Mouse (Mus musculus) urinary bladder, postnatal 36 days (tissue): ENCODE measurements around the gene Rpl11.
A peak's percentile ranks its signal among the peaks of the same experiment; 100 is the strongest.
"Not testable (repeated sequence)": the region's sequence is repeated elsewhere in the genome, so short reads cannot be mapped to it uniquely, and the experiment has no call there.

Experiments
- DNase-seq, 2 experiments: peaks; one replicate each; pipeline ENCODE4 v3.0.0; 2022; ENCODE audit warnings: low spot score in 2 of 2, mixed read lengths in 1 of 2

Gene Rpl11

DNA sequence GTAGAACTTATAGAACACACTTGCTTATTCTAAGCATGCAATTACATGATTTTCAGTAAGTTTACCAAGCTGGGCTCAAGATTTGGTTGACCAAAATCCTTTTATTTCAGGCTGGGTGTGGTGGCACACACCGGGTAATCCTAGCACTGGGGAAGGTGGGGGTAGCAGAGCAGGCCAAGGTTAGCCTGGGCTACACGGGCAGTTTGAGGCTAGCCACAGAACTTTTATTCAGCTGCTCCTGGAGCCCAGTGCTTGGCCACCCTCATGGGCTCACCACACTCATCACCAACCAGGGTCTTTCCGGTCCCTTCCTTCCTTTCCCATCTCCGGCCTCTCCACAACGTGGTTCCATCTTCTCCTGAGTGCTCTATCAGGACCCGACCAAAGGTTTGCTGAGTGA is 17.4 kb upstream of the Rpl11 start:
- DNase-seq, result no peak

DNA sequence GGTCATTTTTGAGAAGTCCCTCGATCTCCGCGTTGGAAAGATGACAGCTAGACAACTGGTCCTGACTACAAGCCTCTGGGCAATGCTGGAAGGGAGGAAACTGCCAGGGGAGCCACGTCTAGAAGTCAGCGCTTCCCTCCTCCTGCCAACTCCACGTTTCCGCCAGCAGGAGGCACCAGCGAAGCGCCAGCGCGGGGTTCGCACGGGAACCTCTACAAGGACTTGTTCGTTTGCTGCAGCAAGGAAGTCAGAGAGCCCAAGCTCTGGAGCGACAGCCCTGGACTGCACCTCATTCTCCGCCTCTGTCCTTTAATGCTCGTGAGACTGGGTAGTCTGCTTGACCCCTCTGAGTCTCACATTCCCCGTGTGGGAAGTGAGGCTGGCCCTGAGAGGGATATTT is 16.7 kb upstream of the Rpl11 start:
- DNase-seq, result peak; percentile 77 to 87

GRCm38 (mm10) chr4:136069313-136069712 is 16.1 kb upstream of the Rpl11 start:
- no peak for DNase-seq

DNA sequence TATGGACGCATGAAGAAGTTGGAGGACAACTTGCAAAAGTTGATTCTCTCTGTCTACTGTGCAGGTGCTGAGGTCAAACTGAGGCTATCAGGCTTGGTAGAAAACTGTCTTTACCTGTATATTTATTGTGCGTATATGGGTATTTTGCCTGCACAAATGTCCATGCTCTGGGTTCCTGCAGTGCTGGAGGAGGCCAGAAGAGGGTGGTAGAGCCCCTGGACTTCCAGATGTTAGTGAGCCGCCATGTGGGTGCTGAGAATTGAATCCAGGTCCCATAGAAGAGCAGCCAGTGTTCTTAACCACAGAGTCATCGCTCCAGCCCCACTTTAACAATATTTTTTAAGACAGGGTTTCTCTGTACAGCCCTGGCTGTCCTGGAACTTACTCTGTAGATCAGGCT is 9.9 kb upstream of the Rpl11 start:
- no peak for DNase-seq

DNA sequence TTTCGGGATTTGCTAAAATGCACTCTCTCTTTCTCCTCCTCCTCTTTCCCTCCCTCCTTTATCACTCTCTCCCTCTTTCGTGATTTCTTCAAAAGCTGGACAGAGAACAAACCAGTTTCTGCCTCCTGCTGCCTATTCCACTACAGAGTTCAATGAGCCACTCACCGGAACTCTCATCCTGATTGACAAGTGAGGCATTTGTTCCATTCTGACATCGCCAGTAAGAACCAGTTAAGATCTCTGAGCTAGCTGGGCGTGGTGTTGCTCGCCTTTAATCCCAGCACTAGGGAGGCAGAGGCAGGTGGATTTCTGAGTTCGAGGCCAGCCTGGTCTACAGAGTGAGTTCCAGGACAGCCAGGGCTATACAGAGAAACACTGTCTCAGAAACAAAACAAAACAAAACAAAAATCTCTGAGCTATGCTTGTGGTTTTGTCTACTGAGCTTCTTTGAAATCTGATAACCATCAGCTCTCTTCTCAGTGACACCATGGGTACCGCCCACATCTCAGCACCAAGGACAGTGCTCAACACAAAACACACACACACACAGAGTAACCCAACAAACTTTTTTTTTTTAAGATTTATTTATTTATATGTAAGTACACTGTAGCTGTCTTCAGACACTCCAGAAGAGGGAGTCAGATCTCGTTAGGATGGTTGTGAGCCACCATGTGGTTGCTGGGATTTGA is 6.7 kb upstream of the Rpl11 start:
- not testable (repeated sequence) for DNase-seq

- no peak for DNase-seq
These were observed 4.7 kb upstream of the Rpl11 start for GRCm38 (mm10) chr4:136057916-136058315.

- DNase-seq, result no peak
These were observed 2.8 kb upstream of the Rpl11 start for GRCm38 (mm10) chr4:136056030-136056429.

DNA sequence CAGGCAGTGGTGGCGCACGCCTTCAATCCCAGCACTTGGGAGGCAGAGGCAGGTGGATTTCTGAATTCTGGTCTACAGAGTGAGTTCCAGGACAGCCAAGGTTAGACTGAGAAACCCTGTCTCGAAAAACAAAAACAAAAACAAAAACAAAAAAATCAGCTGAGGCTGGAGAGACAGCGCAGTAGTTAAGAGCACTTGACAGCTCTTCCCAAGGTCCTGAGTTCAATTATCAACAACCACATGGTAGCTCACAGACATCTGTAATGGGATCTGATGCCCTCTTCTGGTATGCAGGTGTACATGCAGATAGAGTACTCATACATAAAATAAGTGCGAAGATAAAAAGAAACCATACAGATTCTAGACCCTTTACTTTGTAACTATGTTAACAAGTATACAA is 615 bp upstream of the Rpl11 start:
- no peak for DNase-seq

DNA sequence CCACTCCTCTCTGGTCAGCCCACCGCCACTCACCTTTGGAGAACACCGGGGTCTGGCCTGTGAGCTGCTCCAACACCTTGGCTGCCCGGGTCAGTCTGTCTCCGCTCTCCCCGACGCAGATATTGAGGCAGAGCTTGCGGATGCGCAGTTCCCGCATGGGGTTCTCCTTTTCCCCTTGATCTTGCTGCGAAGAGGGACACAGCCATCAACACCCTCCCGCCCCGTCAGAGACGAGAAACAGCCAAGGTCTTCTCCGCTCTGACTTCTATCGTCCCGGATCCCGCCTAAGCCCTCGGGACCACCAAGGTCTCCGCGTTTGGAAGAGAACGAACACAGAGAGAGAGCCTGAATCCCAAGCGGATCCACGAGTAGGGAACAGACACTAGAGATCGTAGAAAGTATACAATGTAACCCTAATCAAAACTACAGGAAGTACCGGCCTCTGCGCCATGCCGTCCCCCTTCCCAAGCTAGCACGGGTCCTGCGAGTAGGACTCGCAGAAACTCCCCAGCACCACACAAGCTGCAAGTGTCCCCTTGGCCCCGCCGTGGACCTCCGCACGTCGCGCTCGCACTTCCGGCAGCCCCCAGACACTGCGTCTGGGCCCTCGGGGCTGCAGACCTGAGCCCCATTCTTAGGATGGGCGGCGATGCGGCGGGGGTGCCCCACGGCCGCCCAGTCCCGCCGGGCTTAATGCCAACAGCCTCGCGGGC is 538 bp downstream of the Rpl11 start:
- DNase-seq, result no peak

DNA sequence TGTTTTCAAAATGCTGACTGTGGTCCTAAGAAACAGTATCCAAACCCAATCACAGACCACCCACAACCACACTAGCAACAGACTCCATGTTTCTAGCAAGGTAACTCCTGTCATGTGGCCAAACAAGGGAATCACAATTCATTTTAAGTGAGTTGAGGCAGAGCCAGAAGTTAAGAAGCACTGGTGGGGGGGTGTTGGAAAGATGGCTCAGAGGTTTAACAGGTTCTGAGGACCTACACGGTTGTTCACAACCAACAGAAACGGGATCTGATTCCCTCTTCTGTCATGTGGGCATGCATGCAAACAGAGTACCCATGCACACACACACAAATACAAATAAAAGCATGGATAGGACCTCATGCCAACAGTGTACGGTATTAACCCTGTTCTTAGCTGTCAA is 1.2 kb downstream of the Rpl11 start:
- DNase-seq, result no peak

DNA sequence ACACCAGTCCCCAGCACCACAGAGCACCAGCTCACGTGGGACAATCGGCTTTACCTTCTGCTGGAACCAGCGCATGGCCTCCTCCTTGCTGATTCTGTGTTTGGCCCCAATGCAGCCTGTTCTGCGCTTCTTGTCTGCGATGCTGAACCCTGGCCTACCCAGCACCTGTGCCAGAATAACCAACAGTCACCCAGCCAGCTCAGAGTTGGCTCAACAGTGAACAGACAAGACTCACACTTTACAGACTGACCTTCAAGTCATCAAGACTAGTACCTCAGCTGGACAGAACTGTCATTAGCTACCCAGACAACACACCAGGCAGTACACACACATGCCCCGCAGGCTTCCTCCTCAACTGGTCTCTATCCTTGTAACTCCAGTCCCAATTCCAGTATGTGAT is 3.0 kb downstream of the Rpl11 start:
- no peak for DNase-seq

DNA sequence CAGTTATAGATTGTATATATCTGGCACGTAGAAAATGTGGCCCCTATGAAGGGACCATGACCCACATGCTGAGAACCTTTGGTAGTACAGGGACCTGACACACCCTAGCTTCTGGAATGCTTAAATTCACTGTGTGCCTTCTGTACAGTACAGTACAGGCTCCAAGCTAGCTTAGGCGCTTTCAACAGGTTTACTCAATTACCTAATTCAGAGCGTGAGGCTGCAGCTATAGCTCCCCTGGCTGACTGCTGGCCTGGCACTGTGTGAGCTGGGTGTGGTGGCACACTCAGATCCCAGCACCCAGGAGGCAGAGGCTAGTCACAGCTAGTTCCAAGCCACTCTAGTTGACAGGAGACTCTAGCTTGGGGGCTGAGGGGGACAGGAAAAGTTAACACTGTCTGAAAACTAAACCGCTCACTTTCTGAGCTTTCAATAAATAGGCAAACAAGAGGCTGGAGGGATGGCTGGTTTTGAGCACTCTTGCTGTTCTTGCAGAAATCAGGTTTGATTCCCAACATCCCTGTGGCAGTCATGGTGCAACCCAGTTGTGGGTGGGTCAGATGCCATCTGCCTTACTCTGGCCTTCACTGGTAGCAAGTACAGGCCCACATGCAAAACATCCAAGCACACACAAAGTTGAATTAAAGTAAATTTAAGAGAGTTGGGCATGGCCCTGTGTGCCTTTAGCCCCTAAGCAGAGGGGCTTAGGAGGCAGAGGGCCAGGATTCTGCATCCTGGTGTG is 4.8 kb downstream of the Rpl11 start:
- no peak for DNase-seq

GRCm38 (mm10) chr4:136047626-136048025 is 5.6 kb downstream of the Rpl11 start:
- DNase-seq, result no peak

GRCm38 (mm10) chr4:136046888-136047287 is 6.3 kb downstream of the Rpl11 start:
- no peak for DNase-seq

DNA sequence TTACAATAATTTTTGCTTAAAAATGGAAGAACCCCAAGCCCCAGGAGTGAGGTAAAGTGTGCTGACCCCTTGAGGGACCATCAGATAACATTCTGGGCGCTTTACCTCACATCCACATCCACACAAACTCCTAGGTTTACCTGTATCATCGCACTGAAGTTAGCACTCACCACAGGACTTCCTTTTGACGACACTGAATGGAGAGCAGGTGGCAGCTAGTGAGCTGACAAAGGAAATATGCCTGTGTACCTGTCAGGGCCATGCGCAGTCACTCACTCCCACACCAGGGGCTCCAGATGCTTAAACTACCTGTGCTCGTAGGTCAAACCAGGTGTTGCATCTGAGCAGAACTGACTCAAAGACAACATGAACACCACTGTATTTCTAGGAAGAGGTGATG is 8.1 kb downstream of the Rpl11 start:
- DNase-seq, result no peak

- DNase-seq, result no peak
These were observed 9.3 kb downstream of the Rpl11 start for GRCm38 (mm10) chr4:136043784-136044400.

- DNase-seq, result no peak
These were observed 18.1 kb downstream of the Rpl11 start for GRCm38 (mm10) chr4:136035078-136035477.

DNA sequence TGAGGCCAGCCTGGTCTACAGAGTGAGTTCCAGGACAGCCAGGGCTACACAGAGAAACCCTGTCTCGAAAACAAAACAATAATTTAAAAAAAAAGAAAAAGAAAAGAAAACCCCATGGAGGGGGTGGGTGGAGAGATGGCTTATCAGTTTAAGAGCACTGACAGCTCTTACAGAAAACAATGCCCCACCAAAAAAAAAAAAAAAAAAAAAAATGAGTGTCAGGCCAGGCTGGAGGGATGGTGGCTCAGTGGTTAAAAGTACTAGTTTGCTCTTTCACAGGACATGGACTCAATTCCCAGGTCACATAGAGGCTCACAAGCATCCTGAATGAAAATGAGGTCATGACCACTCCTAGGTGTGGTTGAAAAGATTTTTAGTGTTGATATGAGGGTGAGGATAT is 20.0 kb downstream of the Rpl11 start:
- DNase-seq, result no peak

- DNase-seq, result peak; percentile 14 to 21
These were observed 22.0 kb downstream of the Rpl11 start for GRCm38 (mm10) chr4:136030968-136031909.

DNA sequence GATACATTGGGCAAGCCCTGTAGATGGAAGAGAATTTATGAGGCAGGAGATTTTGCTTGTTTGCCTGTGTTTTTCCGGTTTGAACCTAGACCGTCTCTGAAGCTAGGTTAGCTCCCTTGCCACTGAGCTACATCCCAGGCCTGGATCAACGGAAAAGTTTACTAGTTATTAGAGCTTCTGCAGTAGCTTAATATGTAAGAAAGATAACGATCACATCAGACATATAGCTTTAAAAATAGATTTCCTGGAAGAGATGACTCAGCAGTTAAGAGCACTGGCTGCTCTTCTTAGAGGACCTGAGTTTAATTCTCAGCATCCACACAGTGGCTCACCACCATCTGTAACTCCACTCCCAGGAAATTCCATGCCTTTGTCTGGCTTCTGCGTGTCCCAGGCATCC is 24.5 kb downstream of the Rpl11 start:
- no peak for DNase-seq

DNA sequence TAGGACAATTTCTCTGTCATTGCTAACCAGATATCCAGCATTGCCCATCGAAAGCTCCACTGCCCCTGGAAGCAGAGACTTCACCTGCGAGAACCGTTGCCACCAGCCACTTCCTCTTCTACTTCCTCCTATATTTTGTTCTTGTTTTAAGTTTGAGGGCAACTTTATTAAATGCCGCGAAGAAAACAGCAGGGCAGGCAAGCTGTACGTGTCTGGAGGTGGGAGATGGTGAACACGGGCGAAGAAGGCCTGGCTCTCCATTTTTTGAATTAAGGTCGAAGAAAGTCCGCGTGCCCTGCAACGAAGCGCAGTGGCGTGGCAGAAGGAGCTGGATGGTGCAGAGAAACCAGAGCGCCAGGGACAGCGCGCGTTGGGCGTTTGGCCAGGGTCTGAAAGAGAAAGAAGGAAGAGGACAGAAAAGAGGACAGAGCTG is 25.1 kb downstream of the Rpl11 start:
- DNase-seq, result no peak
